Mouse (Mus musculus): ENCODE results near the gene Pla2g6. TPM values are rescaled to one million over a fixed set of nuclear protein-coding genes. Genes with fewer than 3 reads are reported as not detected.

Pla2g6 gene
- 24.6 and 28.7 TPM in 2 replicates for polyA plus RNA-seq (2012; rRNA removed)

DNA sequence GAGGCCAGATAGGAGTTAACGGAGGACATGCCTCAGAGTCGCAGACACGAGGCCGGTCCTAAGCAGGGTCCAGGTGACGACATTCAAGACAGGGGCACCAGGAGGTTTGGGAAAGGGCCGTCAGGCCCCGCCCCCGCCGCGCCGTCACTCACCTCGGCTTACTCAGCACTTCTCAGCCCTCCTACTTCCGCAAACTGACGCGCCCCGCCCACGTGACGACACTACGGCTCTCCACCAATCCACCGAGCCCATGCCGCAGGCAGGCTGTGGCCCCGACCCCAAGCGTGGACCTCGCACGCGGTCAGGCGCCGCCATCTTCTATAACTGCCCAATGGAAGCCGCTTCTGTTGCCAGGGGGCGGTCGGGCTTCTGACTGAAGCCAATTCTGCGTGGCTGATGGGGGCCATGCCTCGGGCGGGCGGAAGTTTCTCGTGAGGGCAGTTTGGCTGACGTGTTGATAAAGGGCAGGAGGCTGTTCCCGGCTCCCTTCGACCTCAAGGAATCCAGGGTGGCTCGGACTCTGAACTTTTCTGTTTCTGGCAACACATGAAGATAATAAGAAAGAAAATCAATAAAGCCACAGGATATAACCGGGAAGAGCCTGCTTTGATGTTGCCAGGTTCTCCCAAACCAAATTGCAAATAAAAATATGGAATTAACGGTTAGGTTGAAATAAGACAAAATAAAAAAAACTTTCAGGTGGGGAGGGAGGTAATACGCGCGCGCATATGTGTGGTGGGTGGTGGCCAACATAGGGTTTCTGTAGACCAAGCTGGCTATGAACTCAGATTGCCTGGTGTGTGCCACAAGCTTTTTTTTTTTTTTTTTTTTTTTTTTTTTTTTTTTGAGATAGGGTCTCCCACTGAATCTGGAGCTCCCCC is at the start of gene Pla2g6:
Pla2g6 (minus strand) TSS at position 333 of the 881 bp plus-strand sequence.
- Histone ChIP-seq H3K27me3 (replicated peaks; ENCODE audit: control insufficient read depth, insufficient read depth, low read length) (no peaks in the 10 kb centered on the region), H3K27ac (ENCODE audit: insufficient read depth, low read depth, low read length) (peak within 1 kb of the TSS; percentile 88), H3K4me3 (ENCODE audit: insufficient read depth, low read depth, low read length) (peak within 1 kb of the TSS; percentile 62), H3K4me1 (ENCODE audit: control insufficient read depth, insufficient read depth, low read length) (peaks cover 9% of the 10 kb centered on the region), H3K36me3 (ENCODE audit: control insufficient read depth, insufficient read depth, low read length) (no peaks in the 10 kb centered on the region)
- TF ChIP-seq CTCF (conservative IDR thresholded peaks at IDR 0.05; ENCODE audit: insufficient read depth, insufficient read length, low read depth, low read length) (no peak), POLR2A (IDR thresholded peaks at IDR 0.05; ENCODE audit: low read depth, low read length) (no peak)
- 4% methylated on average over 46 of the region's 46 CpGs for WGBS
- peak; percentile 99 for DNase-seq

DNA sequence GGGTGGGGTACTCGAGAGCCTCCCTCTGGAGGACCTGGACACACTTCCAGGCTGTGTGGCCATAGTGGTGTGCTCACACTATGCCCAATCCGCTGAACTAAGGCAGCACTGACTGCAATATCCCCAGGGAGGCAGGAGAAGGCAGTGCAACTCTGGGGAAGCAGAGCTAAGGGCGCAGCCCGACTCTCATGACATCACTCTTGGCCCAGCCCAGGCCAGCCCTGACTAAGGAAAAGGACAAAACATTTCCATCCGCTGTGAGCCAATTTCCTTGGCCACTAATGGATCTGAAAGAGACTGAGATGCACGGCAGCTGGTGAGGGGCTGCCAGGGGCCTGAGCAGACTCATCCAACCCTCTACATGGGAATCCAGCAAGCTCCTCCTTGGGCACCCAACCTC is 49.5 kb upstream of the Pla2g6 start:
- no peaks in the 10 kb centered on the region; the same call in 1 of the 2 replicates for H3K4me1 ChIP-seq (ENCODE audit: control insufficient read depth, insufficient read depth, low read length)
- DNase-seq: peak; percentile 81
- no peaks in the 10 kb centered on the region for H3K27me3 ChIP-seq (replicated peaks; ENCODE audit: control insufficient read depth, insufficient read depth, low read length)
- H3K27ac ChIP-seq (ENCODE audit: insufficient read depth, low read depth, low read length): peak overlapping the region; percentile 59
- TF ChIP-seq POLR2A (IDR thresholded peaks at IDR 0.05; ENCODE audit: low read depth, low read length) (no peak), CTCF (conservative IDR thresholded peaks at IDR 0.05; ENCODE audit: insufficient read depth, insufficient read length, low read depth, low read length) (peak; percentile 63)
- no peaks in the 10 kb centered on the region for H3K36me3 ChIP-seq (ENCODE audit: control insufficient read depth, insufficient read depth, low read length)
- no peak overlapping the region for H3K4me3 ChIP-seq (ENCODE audit: insufficient read depth, low read depth, low read length)
- WGBS: 57% methylated on average over 6 of the region's 6 CpGs

DNA sequence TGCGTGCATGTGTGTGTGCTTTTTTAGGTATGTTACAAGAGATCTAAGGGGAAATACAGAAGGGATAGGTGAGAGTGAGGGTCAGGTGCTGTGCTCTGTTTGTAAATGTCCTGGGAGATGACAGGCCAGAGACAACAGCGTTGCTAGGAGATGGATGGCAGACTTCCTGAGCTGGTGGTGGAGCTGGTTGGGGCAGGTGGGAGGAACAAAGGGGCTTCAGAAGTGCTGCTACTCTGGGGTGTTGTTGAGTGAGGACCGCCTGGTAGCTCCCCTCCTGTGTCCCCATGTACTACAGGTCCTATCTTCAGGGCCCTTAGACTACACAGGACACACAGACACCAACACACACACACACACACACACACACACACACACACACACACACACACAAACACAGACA is 46.6 kb upstream of the Pla2g6 start:
- H3K27me3 ChIP-seq (replicated peaks; ENCODE audit: control insufficient read depth, insufficient read depth, low read length): no peaks in the 10 kb centered on the region
- peaks cover 2% of the 10 kb centered on the region; the same call in 1 of the 2 replicates for H3K4me1 ChIP-seq (ENCODE audit: control insufficient read depth, insufficient read depth, low read length)
- no peak overlapping the region for H3K27ac ChIP-seq (ENCODE audit: insufficient read depth, low read depth, low read length)
- no peak for DNase-seq
- TF ChIP-seq POLR2A (IDR thresholded peaks at IDR 0.05; ENCODE audit: low read depth, low read length) (no peak), CTCF (conservative IDR thresholded peaks at IDR 0.05; ENCODE audit: insufficient read depth, insufficient read length, low read depth, low read length) (no peak)
- no peak overlapping the region for H3K4me3 ChIP-seq (ENCODE audit: insufficient read depth, low read depth, low read length)
- no peaks in the 10 kb centered on the region for H3K36me3 ChIP-seq (ENCODE audit: control insufficient read depth, insufficient read depth, low read length)
- 84% methylated on average over 3 of the region's 3 CpGs for WGBS

DNA sequence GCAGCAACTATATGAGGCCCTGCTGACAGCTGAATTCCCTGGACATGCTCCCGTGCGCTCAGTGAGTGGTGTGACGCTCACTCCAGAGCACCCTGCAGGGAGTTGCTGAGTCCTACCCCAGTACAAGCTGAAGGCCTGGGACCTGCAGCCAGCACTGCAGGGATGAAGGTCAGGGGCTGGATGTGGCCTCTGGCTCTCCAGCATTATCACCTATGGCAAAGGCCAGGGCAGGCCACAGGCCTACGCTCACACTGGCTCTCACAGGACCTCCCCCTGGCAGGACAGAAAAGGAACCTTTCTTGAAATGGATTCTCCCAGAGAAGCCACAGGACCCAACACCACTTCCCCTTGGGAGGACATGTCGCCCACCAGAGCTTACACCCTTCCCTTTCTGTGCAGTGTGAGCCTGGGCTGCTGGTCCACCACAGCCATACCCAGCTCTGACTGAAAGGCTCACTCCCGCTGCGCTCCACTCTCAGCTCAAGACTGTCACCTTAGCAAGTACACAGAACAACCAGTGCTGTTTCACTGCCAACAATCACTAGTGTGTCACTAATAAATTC is 42.2 kb upstream of the Pla2g6 start:
- Histone ChIP-seq H3K36me3 (ENCODE audit: control insufficient read depth, insufficient read depth, low read length) (no peaks in the 10 kb centered on the region), H3K27ac (ENCODE audit: insufficient read depth, low read depth, low read length) (no peak overlapping the region), H3K4me1 (ENCODE audit: control insufficient read depth, insufficient read depth, low read length) (peaks cover 7% of the 10 kb centered on the region), H3K27me3 (replicated peaks; ENCODE audit: control insufficient read depth, insufficient read depth, low read length) (no peaks in the 10 kb centered on the region), H3K4me3 (ENCODE audit: insufficient read depth, low read depth, low read length) (no peak overlapping the region)
- TF ChIP-seq CTCF (conservative IDR thresholded peaks at IDR 0.05; ENCODE audit: insufficient read depth, insufficient read length, low read depth, low read length) (no peak), POLR2A (IDR thresholded peaks at IDR 0.05; ENCODE audit: low read depth, low read length) (no peak)
- WGBS: 83% methylated on average over 7 of the region's 7 CpGs
- DNase-seq: no peak

DNA sequence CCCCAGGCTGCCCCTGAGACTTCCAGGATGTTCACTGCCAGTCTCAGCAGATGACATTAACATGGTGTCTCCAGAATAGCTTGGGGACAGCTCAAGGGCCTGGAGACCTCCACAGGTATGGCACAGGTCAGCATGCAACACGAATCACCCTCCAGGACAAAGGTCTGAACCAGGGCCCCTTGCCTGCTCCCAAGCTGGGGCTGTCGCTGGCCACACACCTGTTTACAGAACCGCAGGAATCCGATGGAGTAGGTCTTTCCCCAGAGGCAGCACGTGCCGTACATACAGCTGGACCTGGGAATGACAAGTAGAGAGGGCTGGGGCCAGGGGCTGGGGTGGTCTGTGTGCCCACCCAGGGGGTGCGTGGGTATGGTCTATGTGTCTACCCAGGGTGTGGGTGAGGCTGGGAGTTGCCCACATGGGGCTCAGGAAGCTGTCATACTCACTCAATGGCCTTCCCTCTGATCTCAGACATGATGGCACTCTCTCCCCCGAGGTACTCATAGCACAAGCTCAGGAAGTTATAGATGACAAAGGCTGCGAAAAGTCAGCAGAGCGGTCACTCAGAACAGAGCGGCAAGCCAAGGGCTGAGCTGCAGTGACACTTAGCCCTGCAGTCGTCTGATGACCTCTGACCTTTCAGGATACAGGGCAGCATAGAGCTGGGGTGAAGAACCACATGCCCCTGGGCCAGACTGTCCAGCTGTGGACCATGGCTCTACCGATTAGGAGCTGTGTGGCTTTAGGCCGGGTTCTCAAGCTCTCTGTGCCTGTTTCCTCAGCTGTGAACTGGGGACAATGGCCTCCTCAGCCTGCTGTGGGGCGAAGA is 41.5 kb upstream of the Pla2g6 start:
- WGBS: 57% methylated on average over 15 of the region's 15 CpGs
- no peak for TF ChIP-seq CTCF (conservative IDR thresholded peaks at IDR 0.05; ENCODE audit: insufficient read depth, insufficient read length, low read depth, low read length)
- TF ChIP-seq POLR2A (IDR thresholded peaks at IDR 0.05; ENCODE audit: low read depth, low read length): no peak
- H3K36me3 ChIP-seq (ENCODE audit: control insufficient read depth, insufficient read depth, low read length): no peaks in the 10 kb centered on the region

DNA sequence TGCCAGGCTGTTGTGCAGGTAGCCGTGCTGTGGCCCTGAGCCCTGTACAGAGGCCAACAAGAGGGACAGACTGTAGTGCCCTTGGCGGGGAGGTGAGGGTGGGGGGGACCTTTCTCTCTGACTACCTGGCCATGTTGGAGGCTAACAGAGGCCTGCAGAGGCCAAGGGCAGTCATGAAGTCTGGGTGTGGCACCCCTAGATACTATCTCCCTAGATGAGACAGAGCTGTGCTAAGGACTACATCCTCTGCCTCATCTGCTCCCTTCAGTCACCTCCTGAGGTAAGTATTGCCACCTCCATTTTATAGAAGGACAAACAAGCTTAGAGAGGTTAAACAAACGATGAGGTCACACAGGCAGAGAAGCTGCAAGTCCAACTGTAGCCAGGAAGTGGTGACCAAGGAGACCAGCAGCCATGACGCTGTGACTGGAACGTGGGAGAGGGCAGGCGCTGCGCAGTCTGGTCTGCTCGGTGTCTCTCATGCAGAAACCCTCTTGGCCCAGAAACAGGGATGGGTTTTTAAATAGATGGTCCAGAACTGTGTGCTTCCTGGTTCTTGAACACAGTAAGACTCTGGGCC is 40.8 kb upstream of the Pla2g6 start:
- Histone ChIP-seq H3K27me3 (replicated peaks; ENCODE audit: control insufficient read depth, insufficient read depth, low read length) (no peaks in the 10 kb centered on the region), H3K4me3 (ENCODE audit: insufficient read depth, low read depth, low read length) (no peak overlapping the region), H3K4me1 (ENCODE audit: control insufficient read depth, insufficient read depth, low read length) (peaks cover 7% of the 10 kb centered on the region), H3K36me3 (ENCODE audit: control insufficient read depth, insufficient read depth, low read length) (no peaks in the 10 kb centered on the region), H3K27ac (ENCODE audit: insufficient read depth, low read depth, low read length) (peak overlapping the region; percentile 72)
- WGBS: 64% methylated on average over 8 of the region's 8 CpGs
- TF ChIP-seq CTCF (conservative IDR thresholded peaks at IDR 0.05; ENCODE audit: insufficient read depth, insufficient read length, low read depth, low read length): no peak
- TF ChIP-seq POLR2A (IDR thresholded peaks at IDR 0.05; ENCODE audit: low read depth, low read length): no peak
- peak; percentile 48 for DNase-seq

More for the DNA sequence above, 41.5 kb upstream of the Pla2g6 start:
- no peak overlapping the region for H3K4me3 ChIP-seq (ENCODE audit: insufficient read depth, low read depth, low read length)
- peaks cover 7% of the 10 kb centered on the region for H3K4me1 ChIP-seq (ENCODE audit: control insufficient read depth, insufficient read depth, low read length)
- peak overlapping the region; percentile 72 for H3K27ac ChIP-seq (ENCODE audit: insufficient read depth, low read depth, low read length)
- DNase-seq: peak; percentile 26
- H3K27me3 ChIP-seq (replicated peaks; ENCODE audit: control insufficient read depth, insufficient read depth, low read length): no peaks in the 10 kb centered on the region
